Comparison of ENCODE assay signal across 11 mouse cellular contexts in genomic region chr7:113765133-113765532, GRCm38 (mm10). TPM values are rescaled to one million over a fixed set of nuclear protein-coding genes. Genes with fewer than 3 reads are reported as not detected.
DNase-seq lines count a peak whose midpoint lies in the region; ATAC-seq lines count a peak whose summit lies in the region.
"Had no signal": no experiment of that assay in that cellular context is flagged by ENCODE, and none has a peak within 500 bp of the region (broad histone marks: within the 10 kb centered on the region; RNA-seq: fewer than 3 reads in every experiment).

No protein-coding gene starts in this region.

- H3K27ac ChIP-seq in forebrain, embryonic 13.5 days: no peak overlapping the region
- H3K27ac ChIP-seq in forebrain, embryonic 11.5 days (ENCODE audit: low read depth, low read length): no peak overlapping the region
- H3K27ac ChIP-seq in hindbrain, embryonic 10.5 days: no peak overlapping the region
- H3K27ac ChIP-seq in hindbrain, embryonic 16.5 days (ENCODE audit: low read depth, low read length): no peak overlapping the region
- H3K27ac ChIP-seq in embryonic facial prominence, embryonic 13.5 days: no peak overlapping the region
- no peak overlapping the region for H3K27ac ChIP-seq in midbrain, embryonic 13.5 days

- ATAC-seq in forebrain, embryonic 13.5 days: no peak
- no peak for ATAC-seq in forebrain, embryonic 11.5 days (replicated peaks; ENCODE audit: low FRiP score)
- no peak for ATAC-seq in hindbrain, embryonic 16.5 days
- no peak for ATAC-seq in embryonic facial prominence, embryonic 13.5 days (ENCODE audit: insufficient number of reproducible peaks, insufficient read depth, low FRiP score, low TSS enrichment, low read depth)
- no peak for ATAC-seq in midbrain, embryonic 13.5 days
- ATAC-seq in megakaryocyte-erythroid progenitor cell, adult 5-6 weeks (replicated peaks; ENCODE audit: low FRiP score, low TSS enrichment, poor library complexity, severe bottlenecking): no peak
- ATAC-seq: inflammation-experienced regulatory T-cells, adult 6 months had no signal

- no peak for DNase-seq in forebrain, embryonic 11.5 days (ENCODE audit: low spot score)
- no peak for DNase-seq in hindbrain, embryonic 10.5 days (ENCODE audit: low spot score)
- no peak for DNase-seq in thymus, postnatal 10 days (ENCODE audit: low spot score in 2 of 2)
- DNase-seq: adrenal gland, adult 8-10 months had no signal

- peaks cover 33% of the 10 kb centered on the region for H3K4me1 ChIP-seq in forebrain, embryonic 13.5 days
- H3K4me1 ChIP-seq in forebrain, embryonic 11.5 days (replicated peaks; ENCODE audit: control insufficient read depth, insufficient read depth, low read length): peaks cover 14% of the 10 kb centered on the region; the same call in 1 of the 2 replicates
- peaks cover 49% of the 10 kb centered on the region for H3K4me1 ChIP-seq in hindbrain, embryonic 10.5 days (replicated peaks)
- peaks cover 8% of the 10 kb centered on the region for H3K4me1 ChIP-seq in hindbrain, embryonic 16.5 days (ENCODE audit: control insufficient read depth, insufficient read depth, low read depth, low read length)
- peaks cover 27% of the 10 kb centered on the region for H3K4me1 ChIP-seq in embryonic facial prominence, embryonic 13.5 days
- peaks cover 42% of the 10 kb centered on the region for H3K4me1 ChIP-seq in midbrain, embryonic 13.5 days (replicated peaks)

- no peak overlapping the region for H3K9ac ChIP-seq in forebrain, embryonic 13.5 days
- no peak overlapping the region for H3K9ac ChIP-seq in forebrain, embryonic 11.5 days (ENCODE audit: low read length)
- H3K9ac ChIP-seq in hindbrain, embryonic 16.5 days (ENCODE audit: low read depth, low read length): no peak overlapping the region
- no peak overlapping the region for H3K9ac ChIP-seq in embryonic facial prominence, embryonic 13.5 days
- H3K9ac ChIP-seq in midbrain, embryonic 13.5 days (replicated peaks): no peak overlapping the region

- H3K9me3 ChIP-seq in forebrain, embryonic 13.5 days (replicated peaks): 0 out of 2 replicates have a peak, but pooled peaks cover 8% of the 10 kb centered on the region
- H3K9me3 ChIP-seq in forebrain, embryonic 11.5 days (ENCODE audit: control insufficient read depth, low read length): no peaks in the 10 kb centered on the region; the same call in 1 of the 2 replicates
- peaks cover 6% of the 10 kb centered on the region for H3K9me3 ChIP-seq in hindbrain, embryonic 10.5 days
- peaks cover 5% of the 10 kb centered on the region for H3K9me3 ChIP-seq in hindbrain, embryonic 16.5 days (ENCODE audit: control insufficient read depth, low read length)
- peaks cover 4% of the 10 kb centered on the region; the same call in 1 of the 2 replicates for H3K9me3 ChIP-seq in embryonic facial prominence, embryonic 13.5 days
- H3K9me3 ChIP-seq in midbrain, embryonic 13.5 days: no peaks in the 10 kb centered on the region; the same call in 1 of the 2 replicates

- peak overlapping the region; percentile 99; the same call in 1 of the 2 replicates for H3K4me2 ChIP-seq in forebrain, embryonic 13.5 days
- no peak overlapping the region; the same call in 1 of the 2 replicates for H3K4me2 ChIP-seq in forebrain, embryonic 11.5 days (ENCODE audit: low read depth, low read length, severe bottlenecking)
- H3K4me2 ChIP-seq in hindbrain, embryonic 16.5 days (ENCODE audit: low read length): no peak overlapping the region
- peak overlapping the region; percentile 91; the same call in 1 of the 2 replicates for H3K4me2 ChIP-seq in embryonic facial prominence, embryonic 13.5 days
- H3K4me2 ChIP-seq in midbrain, embryonic 13.5 days (replicated peaks): peak overlapping the region; percentile 100

- 78% methylated on average over 5 of the region's 5 CpGs for WGBS in forebrain, embryonic 13.5 days
- WGBS in forebrain, embryonic 11.5 days: 74% methylated on average over 5 of the region's 5 CpGs
- WGBS in hindbrain, embryonic 10.5 days: 84% methylated on average over 5 of the region's 5 CpGs
- 72% methylated on average over 5 of the region's 5 CpGs for WGBS in hindbrain, embryonic 16.5 days
- 75% methylated on average over 5 of the region's 5 CpGs for WGBS in embryonic facial prominence, embryonic 13.5 days
- WGBS in midbrain, embryonic 13.5 days: 79% methylated on average over 5 of the region's 5 CpGs

- no peak overlapping the region for H3K4me3 ChIP-seq in forebrain, embryonic 13.5 days
- H3K4me3 ChIP-seq in forebrain, embryonic 11.5 days (ENCODE audit: low read depth, low read length): no peak overlapping the region
- H3K4me3 ChIP-seq in hindbrain, embryonic 10.5 days: peak overlapping the region; percentile 66; the same call in 1 of the 2 replicates
- no peak overlapping the region for H3K4me3 ChIP-seq in hindbrain, embryonic 16.5 days (ENCODE audit: low read length)
- H3K4me3 ChIP-seq in embryonic facial prominence, embryonic 13.5 days: no peak overlapping the region
- no peak overlapping the region for H3K4me3 ChIP-seq in midbrain, embryonic 13.5 days (replicated peaks)

- H3K36me3 ChIP-seq in forebrain, embryonic 13.5 days (ENCODE audit: poor library complexity, severe bottlenecking): no peaks in the 10 kb centered on the region
- no peaks in the 10 kb centered on the region for H3K36me3 ChIP-seq in forebrain, embryonic 11.5 days (ENCODE audit: control insufficient read depth, insufficient read depth, low read length)
- no peaks in the 10 kb centered on the region for H3K36me3 ChIP-seq in hindbrain, embryonic 10.5 days
- no peaks in the 10 kb centered on the region for H3K36me3 ChIP-seq in hindbrain, embryonic 16.5 days (ENCODE audit: control insufficient read depth, insufficient read depth, low read length)
- no peaks in the 10 kb centered on the region for H3K36me3 ChIP-seq in embryonic facial prominence, embryonic 13.5 days
- no peaks in the 10 kb centered on the region for H3K36me3 ChIP-seq in midbrain, embryonic 13.5 days

- H3K27me3 ChIP-seq in forebrain, embryonic 13.5 days: peaks cover 56% of the 10 kb centered on the region
- peaks cover 29% of the 10 kb centered on the region for H3K27me3 ChIP-seq in forebrain, embryonic 11.5 days (ENCODE audit: control insufficient read depth, insufficient read depth, low read length)
- H3K27me3 ChIP-seq in hindbrain, embryonic 10.5 days (ENCODE audit: insufficient read depth, poor library complexity, severe bottlenecking): peaks cover 62% of the 10 kb centered on the region
- no peaks in the 10 kb centered on the region; the same call in 1 of the 2 replicates for H3K27me3 ChIP-seq in hindbrain, embryonic 16.5 days (replicated peaks; ENCODE audit: control insufficient read depth, insufficient read depth, low read length)
- H3K27me3 ChIP-seq in embryonic facial prominence, embryonic 13.5 days: peaks cover 54% of the 10 kb centered on the region
- peaks cover 46% of the 10 kb centered on the region for H3K27me3 ChIP-seq in midbrain, embryonic 13.5 days

RNA-seq across cellular contexts. Expression of gene Spon1, which starts 0.7 kb away (rescaled TPM):
- 7.1 and 12.8 TPM in 2 replicates for polyA plus RNA-seq in forebrain, embryonic 13.5 days (2015; fragmentation: Nextera tagmentation; extraction: Ambion mirVana)
- 9.0 and 9.7 TPM in 2 replicates for polyA plus RNA-seq in forebrain, embryonic 11.5 days (2014; fragmentation: Nextera tagmentation; extraction: Ambion mirVana)
- 52.8 and 77.1 TPM in 2 replicates for polyA plus RNA-seq in hindbrain, embryonic 10.5 days (2016; fragmentation: Nextera tagmentation; extraction: Ambion mirVana)
- 64.3 and 77.1 TPM in 2 replicates for polyA plus RNA-seq in hindbrain, embryonic 16.5 days (2015; fragmentation: Nextera tagmentation; extraction: Ambion mirVana)
- polyA plus RNA-seq in embryonic facial prominence, embryonic 13.5 days (2015; fragmentation: Nextera tagmentation; extraction: Ambion mirVana): 30.4 and 32.1 TPM in 2 replicates
- 33.5 and 62.4 TPM in 2 replicates for polyA plus RNA-seq in midbrain, embryonic 13.5 days (2015; fragmentation: Nextera tagmentation; extraction: Ambion mirVana)
- not detected in 2 replicates for total RNA-seq in megakaryocyte-erythroid progenitor cell, adult 5-6 weeks (2014; fragmentation: Nextera tagmentation)
- total RNA-seq in megakaryocyte-erythroid progenitor cell, adult 5-6 weeks (2017): not detected in 2 replicates
- total RNA-seq: megakaryocyte progenitor cell, adult 5-6 weeks had no signal

Comparison
In these comparisons a context has a peak if more than half of its experiments do, and no peak if none do; other contexts are left out.
1. H3K4me2 ChIP-seq: peak in forebrain, embryonic 13.5 days (single experiment), embryonic facial prominence, embryonic 13.5 days (single experiment) and midbrain, embryonic 13.5 days (single experiment); none in forebrain, embryonic 11.5 days (single experiment) and hindbrain, embryonic 16.5 days (single experiment).